Mouse (Mus musculus): Measurements from ENCODE around the gene Tdo2. TPM values are rescaled to one million over a fixed set of nuclear protein-coding genes. Genes with fewer than 3 reads are reported as not detected.

The Tdo2 gene
- polyA plus RNA-seq, 1 experiment from 2014 or later, result 0.78 TPM

DNA sequence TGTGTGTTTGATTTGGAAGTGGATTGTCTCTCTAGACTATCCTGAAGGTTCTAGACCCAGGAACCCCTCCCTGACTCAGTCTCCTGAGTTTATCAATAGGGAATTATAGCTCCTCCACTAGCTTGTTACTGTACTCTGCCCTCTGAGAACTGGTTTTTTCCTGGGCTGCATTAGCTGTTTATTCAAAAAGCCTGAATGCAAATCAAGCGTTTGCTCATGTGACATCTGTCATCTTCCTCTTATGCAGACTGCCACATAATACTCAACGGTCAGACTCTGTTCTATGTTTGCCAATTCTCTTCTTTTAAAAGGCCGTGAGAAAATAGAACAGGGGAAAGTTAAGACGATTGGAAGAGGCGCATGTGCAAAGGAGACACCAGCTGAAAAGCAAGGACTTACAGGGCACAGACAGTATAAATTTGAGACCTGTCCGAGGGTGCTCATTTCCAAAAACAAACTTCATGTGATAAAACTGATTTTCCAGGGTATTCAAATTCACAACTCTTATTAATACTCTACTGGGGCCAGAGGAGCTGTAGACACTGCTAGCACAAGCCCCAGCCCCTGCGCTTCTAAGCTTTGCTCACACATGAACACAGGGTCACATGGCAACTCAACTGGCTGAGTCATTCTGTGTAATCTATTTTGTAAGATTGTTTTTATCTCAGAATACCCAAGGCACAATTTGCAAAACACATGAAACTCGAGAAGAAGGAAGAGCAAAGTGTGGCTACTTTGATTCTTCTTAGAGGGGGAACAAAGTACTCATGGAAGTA, 7.3 kb upstream of the Tdo2 start:
- H3K9ac ChIP-seq, result no peak overlapping the region
- H3K36me3 ChIP-seq, result no peaks in the 10 kb centered on the region
- H3K4me3 ChIP-seq, result no peak overlapping the region
- no peak overlapping the region for H3K27ac ChIP-seq (ENCODE audit: poor library complexity, severe bottlenecking)
- no peaks in the 10 kb centered on the region for H3K27me3 ChIP-seq (replicated peaks)
- H3K9me3 ChIP-seq (replicated peaks), result no peaks in the 10 kb centered on the region
- WGBS, result 72% methylated on average over 8 of the region's 8 CpGs
- peaks cover 6% of the 10 kb centered on the region; the same call in 1 of the 2 replicates for H3K4me1 ChIP-seq (replicated peaks)
- ATAC-seq (ENCODE audit: insufficient number of reproducible peaks, low FRiP score), result no peak
- no peak overlapping the region for H3K4me2 ChIP-seq

DNA sequence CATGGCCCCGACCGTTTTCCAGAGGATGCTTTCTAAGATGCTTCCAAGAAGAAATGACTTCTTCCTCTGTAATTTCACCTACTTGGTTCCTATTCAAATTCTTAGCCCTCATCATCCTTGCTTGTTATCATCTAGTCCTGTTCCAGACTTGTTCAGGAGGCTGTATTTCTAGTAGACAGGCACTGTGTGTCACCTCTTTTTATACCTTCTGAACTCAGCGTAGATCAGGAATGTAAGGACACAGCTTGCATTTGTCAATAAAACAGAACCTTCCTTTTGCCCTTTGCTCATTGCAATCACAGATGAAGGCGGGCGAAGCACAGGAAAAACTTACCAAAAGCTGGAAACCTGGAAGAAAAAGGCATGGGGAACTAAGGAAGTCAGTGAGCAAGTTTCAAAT, 6.0 kb upstream of the Tdo2 start, which contains the start of gene Asic5:
Asic5 (plus strand) TSS at position 301 of the 400 bp plus-strand sequence.
- no peak within 1 kb of the TSS for H3K4me2 ChIP-seq
- no peak within 1 kb of the TSS for H3K4me3 ChIP-seq
- 82% methylated on average over 5 of the region's 5 CpGs for WGBS
- no peak for ATAC-seq (ENCODE audit: insufficient number of reproducible peaks, low FRiP score)
- H3K36me3 ChIP-seq, result no peaks in the 10 kb centered on the region
- peaks cover 10% of the 10 kb centered on the region; the same call in 1 of the 2 replicates for H3K4me1 ChIP-seq (replicated peaks)
- H3K9me3 ChIP-seq (replicated peaks), result no peaks in the 10 kb centered on the region
- no peak within 1 kb of the TSS for H3K27ac ChIP-seq (ENCODE audit: poor library complexity, severe bottlenecking)
- no peak within 1 kb of the TSS for H3K9ac ChIP-seq
- H3K27me3 ChIP-seq (replicated peaks), result no peaks in the 10 kb centered on the region

DNA sequence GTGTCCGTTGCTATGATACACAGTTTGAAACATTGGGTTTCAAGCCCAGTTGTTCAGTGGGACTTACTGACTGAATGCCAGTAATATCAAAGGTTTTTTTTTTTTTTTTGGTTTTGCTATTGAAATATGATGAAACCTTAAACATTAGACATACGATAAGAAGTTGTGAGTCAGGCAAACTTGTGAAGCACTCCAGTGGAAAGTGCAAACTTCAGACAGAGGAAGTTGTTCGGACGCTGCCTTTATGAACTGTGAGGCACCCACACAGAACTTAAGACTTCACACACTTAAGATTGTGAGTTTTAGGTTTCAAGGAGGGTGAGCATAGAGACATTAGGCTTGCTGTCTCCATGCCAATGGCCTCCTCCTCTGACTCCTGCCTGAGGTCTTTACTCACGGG, 5.6 kb upstream of the Tdo2 start:
- WGBS, result 87% methylated on average over 5 of the region's 5 CpGs
- Histone ChIP-seq H3K27me3 (replicated peaks) (no peaks in the 10 kb centered on the region), H3K36me3 (no peaks in the 10 kb centered on the region), H3K9me3 (replicated peaks) (no peaks in the 10 kb centered on the region), H3K4me1 (replicated peaks) (peaks cover 14% of the 10 kb centered on the region; the same call in 1 of the 2 replicates), H3K9ac (no peak overlapping the region), H3K4me3 (no peak overlapping the region), H3K27ac (ENCODE audit: poor library complexity, severe bottlenecking) (no peak overlapping the region), H3K4me2 (no peak overlapping the region)
- no peak for ATAC-seq (ENCODE audit: insufficient number of reproducible peaks, low FRiP score)

DNA sequence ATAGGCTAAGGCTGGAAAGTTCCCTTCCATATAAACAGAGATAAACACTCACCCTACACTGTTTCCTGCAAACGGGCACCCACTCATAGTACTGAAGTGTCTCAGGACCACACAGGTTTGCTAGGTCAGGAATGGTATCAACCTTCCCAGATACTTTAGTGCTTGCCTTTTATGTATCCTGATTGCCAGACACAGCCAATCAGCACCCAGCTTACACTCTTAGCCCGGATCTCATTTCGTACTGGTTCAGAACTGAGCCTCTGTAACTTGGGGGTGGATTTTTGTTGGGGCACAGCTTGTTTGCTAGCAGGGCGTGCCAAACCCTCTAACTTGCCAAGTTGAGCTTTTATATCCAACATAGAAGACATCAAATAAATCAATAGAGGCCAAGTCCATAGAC, 395 bp downstream of the Tdo2 start:
- no peak overlapping the region for H3K27ac ChIP-seq (ENCODE audit: poor library complexity, severe bottlenecking)
- H3K4me2 ChIP-seq, result no peak overlapping the region
- no peak for ATAC-seq (ENCODE audit: insufficient number of reproducible peaks, low FRiP score)
- H3K36me3 ChIP-seq, result no peaks in the 10 kb centered on the region
- H3K4me3 ChIP-seq, result no peak overlapping the region
- no peaks in the 10 kb centered on the region for H3K9me3 ChIP-seq (replicated peaks)
- no peaks in the 10 kb centered on the region for H3K27me3 ChIP-seq (replicated peaks)
- WGBS, result 50% methylated on average over 4 of the region's 4 CpGs
- peaks cover 16% of the 10 kb centered on the region; the same call in 1 of the 2 replicates for H3K4me1 ChIP-seq (replicated peaks)
- H3K9ac ChIP-seq, result no peak overlapping the region

DNA sequence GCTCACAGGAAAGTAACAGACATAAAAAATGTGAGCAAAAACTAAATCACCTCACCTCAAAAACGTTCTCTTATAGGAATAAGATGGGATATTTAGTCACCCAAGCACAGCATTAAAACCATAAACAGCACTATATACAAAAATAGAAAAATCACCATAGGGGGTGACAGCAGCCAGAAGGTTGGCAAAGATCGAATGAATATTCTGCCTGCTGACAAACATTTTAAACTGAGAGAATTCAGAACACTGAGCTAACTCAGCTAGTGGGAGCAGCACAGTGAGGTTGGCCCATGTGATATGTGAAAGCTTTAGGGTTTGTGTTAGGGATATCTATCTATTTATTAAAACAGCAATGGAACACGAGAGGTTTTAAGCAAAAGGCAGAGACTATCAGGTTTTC, 11.4 kb downstream of the Tdo2 start:
- no peaks in the 10 kb centered on the region for H3K9me3 ChIP-seq (replicated peaks)
- H3K4me3 ChIP-seq, result no peak overlapping the region
- H3K4me2 ChIP-seq, result no peak overlapping the region
- H3K9ac ChIP-seq, result no peak overlapping the region
- no peaks in the 10 kb centered on the region for H3K4me1 ChIP-seq (replicated peaks)
- no peaks in the 10 kb centered on the region for H3K27me3 ChIP-seq (replicated peaks)
- no peak for ATAC-seq (ENCODE audit: insufficient number of reproducible peaks, low FRiP score)
- WGBS, result 68% methylated on average over 3 of the region's 3 CpGs
- H3K36me3 ChIP-seq, result no peaks in the 10 kb centered on the region
- no peak overlapping the region for H3K27ac ChIP-seq (ENCODE audit: poor library complexity, severe bottlenecking)

DNA sequence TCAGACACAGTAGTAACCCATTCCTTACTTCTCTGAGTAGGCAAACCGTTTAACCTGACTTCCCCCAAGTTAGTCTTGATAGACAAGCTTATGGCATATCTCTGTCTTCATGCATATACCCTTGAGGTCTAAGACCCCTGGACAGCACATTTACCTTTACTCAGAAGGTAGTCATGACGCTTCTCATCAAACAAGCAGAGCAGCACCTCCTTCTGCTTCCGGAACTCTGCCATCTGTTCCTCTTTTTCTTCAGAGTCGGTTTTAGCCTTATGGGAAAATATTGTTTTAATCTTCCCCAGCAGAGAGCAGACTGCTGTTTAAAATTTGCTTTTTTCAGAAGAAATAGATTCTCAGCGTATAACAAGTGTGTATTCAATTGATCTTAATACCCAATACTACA, 12.2 kb downstream of the Tdo2 start:
- ATAC-seq (ENCODE audit: insufficient number of reproducible peaks, low FRiP score), result no peak
- no peak overlapping the region for H3K27ac ChIP-seq (ENCODE audit: poor library complexity, severe bottlenecking)
- no peaks in the 10 kb centered on the region for H3K27me3 ChIP-seq (replicated peaks)
- H3K36me3 ChIP-seq, result no peaks in the 10 kb centered on the region
- no peaks in the 10 kb centered on the region for H3K4me1 ChIP-seq (replicated peaks)
- H3K9ac ChIP-seq, result no peak overlapping the region
- no peak overlapping the region for H3K4me3 ChIP-seq
- no peaks in the 10 kb centered on the region for H3K9me3 ChIP-seq (replicated peaks)
- H3K4me2 ChIP-seq, result no peak overlapping the region
- 83% methylated on average over 5 of the region's 5 CpGs for WGBS

DNA sequence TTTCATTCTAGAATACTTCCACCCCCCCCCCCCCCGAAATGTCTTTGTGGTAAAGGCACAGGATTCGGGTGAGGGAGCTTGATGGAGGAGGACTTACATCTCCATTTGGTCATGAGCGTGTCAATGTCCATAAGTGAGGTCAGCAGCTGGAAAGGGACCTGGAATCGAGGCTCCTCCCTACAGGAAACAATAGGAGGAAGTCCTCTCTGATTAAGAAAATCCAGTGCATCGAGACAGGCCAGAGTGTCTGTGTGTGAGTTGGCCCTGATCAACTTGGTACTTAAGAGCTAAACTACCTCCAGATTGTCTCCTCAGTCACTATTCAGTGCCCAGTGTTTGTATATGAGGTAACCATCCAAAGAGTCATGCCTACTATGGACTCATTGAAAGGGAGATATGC, 14.7 kb downstream of the Tdo2 start:
- Histone ChIP-seq H3K9ac (no peak overlapping the region), H3K36me3 (no peaks in the 10 kb centered on the region), H3K9me3 (replicated peaks) (no peaks in the 10 kb centered on the region), H3K27me3 (replicated peaks) (no peaks in the 10 kb centered on the region), H3K27ac (ENCODE audit: poor library complexity, severe bottlenecking) (no peak overlapping the region), H3K4me3 (no peak overlapping the region), H3K4me1 (replicated peaks) (no peaks in the 10 kb centered on the region), H3K4me2 (no peak overlapping the region)
- 61% methylated on average over 5 of the region's 5 CpGs for WGBS
- ATAC-seq (ENCODE audit: insufficient number of reproducible peaks, low FRiP score), result no peak

DNA sequence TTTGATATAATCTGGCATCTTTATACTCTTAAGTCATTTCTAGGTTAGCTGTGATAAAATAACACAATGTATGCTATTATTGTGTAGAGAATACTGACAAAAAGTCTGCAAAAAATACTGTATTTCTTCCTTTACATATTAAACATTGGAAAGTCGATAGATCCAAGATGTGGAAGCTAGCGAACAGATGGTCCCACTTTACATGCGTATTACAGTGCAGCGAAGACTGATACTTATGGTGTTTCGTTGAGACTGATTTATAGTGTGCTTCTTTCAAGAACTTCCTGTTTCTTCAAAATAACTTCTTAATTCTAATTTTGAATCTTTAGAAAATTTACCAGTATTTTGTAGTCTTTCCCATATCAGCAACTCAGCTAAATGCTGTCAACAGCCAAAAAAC, 18.5 kb downstream of the Tdo2 start:
- no peak overlapping the region for H3K4me3 ChIP-seq
- no peak overlapping the region for H3K4me2 ChIP-seq
- no peak overlapping the region for H3K9ac ChIP-seq
- peaks cover 5% of the 10 kb centered on the region; the same call in 1 of the 2 replicates for H3K36me3 ChIP-seq
- 87% methylated on average over 5 of the region's 5 CpGs for WGBS
- H3K4me1 ChIP-seq (replicated peaks), result no peaks in the 10 kb centered on the region
- H3K27ac ChIP-seq (ENCODE audit: poor library complexity, severe bottlenecking), result no peak overlapping the region
- no peak for ATAC-seq (ENCODE audit: insufficient number of reproducible peaks, low FRiP score)
- H3K9me3 ChIP-seq (replicated peaks), result no peaks in the 10 kb centered on the region
- H3K27me3 ChIP-seq (replicated peaks), result no peaks in the 10 kb centered on the region

DNA sequence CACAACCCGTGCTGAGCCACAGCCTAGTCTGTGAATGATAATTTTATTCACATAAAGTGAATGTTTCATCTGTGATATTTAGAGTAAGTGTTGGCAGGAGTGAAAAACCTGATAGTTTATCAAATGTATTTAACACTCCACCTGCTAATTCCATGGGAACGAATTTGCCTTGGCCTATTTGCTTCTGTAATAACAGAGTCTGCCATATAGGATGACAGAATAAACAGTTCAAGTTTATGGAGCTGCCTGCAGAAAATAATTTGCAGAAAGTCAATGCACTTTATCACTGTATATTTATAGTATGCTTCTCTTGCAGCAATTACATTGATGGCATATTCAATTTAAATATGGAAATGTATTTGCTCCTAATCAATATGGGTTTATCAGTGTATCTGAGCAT, 24.2 kb downstream of the Tdo2 start:
- no peaks in the 10 kb centered on the region for H3K4me1 ChIP-seq (replicated peaks)
- no peak overlapping the region for H3K4me3 ChIP-seq
- WGBS, result 63% methylated on average over 2 of the region's 2 CpGs
- H3K4me2 ChIP-seq, result no peak overlapping the region
- H3K36me3 ChIP-seq, result peaks cover 5% of the 10 kb centered on the region; the same call in 1 of the 2 replicates
- no peaks in the 10 kb centered on the region for H3K9me3 ChIP-seq (replicated peaks)
- H3K9ac ChIP-seq, result no peak overlapping the region
- H3K27me3 ChIP-seq (replicated peaks), result no peaks in the 10 kb centered on the region
- no peak overlapping the region for H3K27ac ChIP-seq (ENCODE audit: poor library complexity, severe bottlenecking)
- ATAC-seq (ENCODE audit: insufficient number of reproducible peaks, low FRiP score), result no peak

DNA sequence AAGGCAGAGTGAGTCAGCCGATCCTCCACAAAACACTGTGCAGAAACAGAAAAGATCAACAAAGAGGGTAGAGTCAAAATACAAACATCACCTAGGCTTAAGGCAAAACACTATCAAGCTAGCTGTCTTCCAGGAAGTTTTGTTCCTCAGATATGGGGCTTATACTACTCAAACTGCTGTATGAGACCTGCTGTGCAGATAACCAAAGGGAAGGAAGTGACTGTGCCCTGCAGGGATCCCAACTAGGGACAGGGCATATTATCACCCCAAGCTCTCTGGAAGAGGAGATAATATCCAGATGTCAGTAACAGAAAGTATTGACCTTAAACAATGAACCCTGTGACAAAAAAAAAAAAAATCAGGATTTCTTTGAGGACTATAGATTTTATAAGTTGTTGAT, 27.0 kb downstream of the Tdo2 start:
- ATAC-seq (ENCODE audit: insufficient number of reproducible peaks, low FRiP score), result peak; percentile 55; the same call in 1 of the 2 replicates
- Histone ChIP-seq H3K27ac (ENCODE audit: poor library complexity, severe bottlenecking) (no peak overlapping the region), H3K4me3 (no peak overlapping the region), H3K9me3 (replicated peaks) (no peaks in the 10 kb centered on the region), H3K4me2 (no peak overlapping the region), H3K27me3 (replicated peaks) (no peaks in the 10 kb centered on the region), H3K9ac (no peak overlapping the region), H3K36me3 (no peaks in the 10 kb centered on the region), H3K4me1 (replicated peaks) (no peaks in the 10 kb centered on the region)
- WGBS, result 35% methylated on average over 1 of the region's 1 CpGs

DNA sequence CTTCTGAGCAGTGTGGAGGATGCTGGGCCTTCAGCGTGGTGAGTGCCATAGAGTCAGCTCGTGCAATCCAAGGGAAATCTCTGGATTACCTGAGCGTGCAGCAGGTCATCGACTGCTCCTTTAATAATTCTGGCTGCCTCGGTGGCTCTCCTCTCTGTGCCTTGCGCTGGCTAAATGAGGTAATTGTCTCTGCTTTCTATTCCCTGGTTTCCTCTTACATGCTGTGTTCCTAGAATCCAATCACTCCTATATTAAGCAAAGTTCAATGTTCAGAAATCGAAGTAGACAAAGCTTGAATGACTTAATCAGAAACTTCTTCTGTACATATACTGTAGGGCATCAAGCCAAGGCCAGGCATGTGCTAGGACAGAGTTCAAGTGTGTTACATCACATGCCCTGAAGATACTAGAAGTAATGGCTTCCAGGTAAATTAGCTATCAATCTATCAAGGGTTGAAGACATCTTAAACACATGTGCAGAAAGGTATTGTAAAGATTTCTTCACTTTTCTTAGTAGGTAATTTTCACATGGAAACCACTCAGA, 31.1 kb downstream of the Tdo2 start:
- Histone ChIP-seq H3K27me3 (replicated peaks) (no peaks in the 10 kb centered on the region), H3K9me3 (replicated peaks) (no peaks in the 10 kb centered on the region), H3K9ac (no peak overlapping the region), H3K4me1 (replicated peaks) (no peaks in the 10 kb centered on the region), H3K27ac (ENCODE audit: poor library complexity, severe bottlenecking) (no peak overlapping the region), H3K4me3 (no peak overlapping the region), H3K36me3 (no peaks in the 10 kb centered on the region), H3K4me2 (no peak overlapping the region)
- WGBS, result 88% methylated on average over 7 of the region's 7 CpGs
- no peak for ATAC-seq (ENCODE audit: insufficient number of reproducible peaks, low FRiP score)

Measured in heart, embryonic 12.5 days (tissue).